Mouse (Mus musculus) CD4-positive, CD25-positive, alpha-beta regulatory T cell (primary cell): ENCODE measurements around the gene Cd163. TPM values are rescaled to one million over a fixed set of nuclear protein-coding genes. Genes with fewer than 3 reads are reported as not detected.

Source experiments
- polyA plus RNA-seq: library from polyadenylated mRNA; unstranded; fragments of 100-300 nt; shearing (Covaris generic); gene quantifications from one replicate; pipeline ENCODE4 v1.2.1, GENCODE M21; 2017

Cd163 gene
- polyA plus RNA-seq: 0.30 TPM

DNA sequence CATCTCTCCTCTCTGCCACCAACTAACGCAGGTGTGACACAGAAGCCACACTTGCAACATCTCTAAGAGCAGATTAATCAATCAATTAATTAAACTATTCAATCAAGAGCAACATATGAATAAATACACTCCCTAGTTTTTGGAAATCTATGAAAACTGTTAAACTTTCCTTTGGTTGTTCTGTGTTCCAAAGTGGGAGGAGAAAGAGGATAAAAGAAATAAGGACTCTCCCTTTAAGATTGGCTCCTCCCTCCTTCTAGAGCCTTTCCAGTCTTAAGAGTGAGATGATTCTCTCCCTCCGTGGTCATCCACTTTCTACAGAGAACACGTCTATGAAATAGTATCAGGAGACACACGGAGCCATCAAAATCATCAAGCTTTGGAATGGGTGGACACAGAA lies at the start of gene Cd163:
TSS of gene Cd163 (plus strand) at position 301 of the 400 bp plus-strand sequence.

Other genes starting within 250 kb of the Cd163 start
- gene Vmn2r27, start 72.8 kb upstream of the Cd163 start, polyA plus RNA-seq: not detected
- 32.1 TPM for gene Pex5, start 110.4 kb downstream of the Cd163 start, polyA plus RNA-seq
- 0.17 TPM for gene Clstn3, start 160.1 kb downstream of the Cd163 start, polyA plus RNA-seq
- gene C1rl, start 188.5 kb downstream of the Cd163 start, polyA plus RNA-seq: not detected
- gene C1ra, start 207.7 kb downstream of the Cd163 start, polyA plus RNA-seq: 0.07 TPM
- not detected for gene C1s1, start 237.7 kb downstream of the Cd163 start, polyA plus RNA-seq